Mouse (Mus musculus) layer of hippocampus, adult 8-10 months (tissue): ENCODE measurements around the gene Lrrc8a. TPM values are rescaled to one million over a fixed set of nuclear protein-coding genes. Genes with fewer than 3 reads are reported as not detected.

ENCODE experiments used
- DNase-seq, 2 experiments: peaks; one replicate each; pipeline ENCODE4 v3.0.0; 2022; ENCODE audit warnings: low spot score in 2 of 2
- total RNA-seq, 4 experiments: library from RNA; stranded (reverse); gene quantifications; 2 replicates each; pipeline ENCODE4 v1.2.4; 2022

Gene Lrrc8a
- total RNA-seq, 4 experiments from 2014 or later, result 54.5 to 70.6 (median 60.3) TPM

DNA sequence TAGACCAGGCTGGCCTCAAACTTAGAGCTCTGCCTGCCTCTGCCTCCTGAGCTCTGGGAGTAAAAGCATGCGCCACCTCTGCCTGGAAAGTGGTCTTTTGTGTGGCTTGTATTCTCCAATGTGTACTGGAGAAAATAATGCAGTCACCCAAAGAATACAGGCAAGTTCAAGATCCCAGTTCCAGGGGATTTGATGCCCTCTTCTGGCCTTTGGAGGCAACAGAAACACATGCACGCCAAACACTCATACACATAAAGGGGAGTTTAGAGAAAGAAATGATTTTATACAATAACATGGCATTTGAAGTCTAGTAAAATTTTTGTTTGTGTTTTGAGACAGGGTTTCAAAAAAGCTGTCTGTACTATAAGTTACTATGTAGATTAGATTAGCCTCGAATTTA is 62.0 kb downstream of the Lrrc8a start:
- DNase-seq, result no peak

DNA sequence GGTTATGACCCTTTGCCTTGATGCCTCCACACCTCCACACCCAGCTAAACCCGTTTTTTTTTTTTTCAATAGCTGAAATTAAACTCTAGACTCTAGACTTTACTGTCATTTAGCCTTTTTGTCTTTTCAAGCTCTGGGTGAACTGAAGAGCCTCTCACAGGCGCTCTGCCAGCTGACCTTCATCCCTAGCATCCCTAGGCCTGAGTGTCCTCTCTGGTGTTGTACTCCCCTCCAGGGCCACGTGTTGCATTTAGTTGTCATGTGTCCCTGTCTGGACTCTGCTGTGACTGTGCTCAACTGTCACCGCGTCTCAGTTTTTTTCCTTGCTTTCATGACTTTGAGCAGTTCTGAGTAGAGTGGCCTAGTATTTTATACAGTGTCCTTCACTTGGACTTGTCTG is 62.5 kb downstream of the Lrrc8a start:
- no peak for DNase-seq

DNA sequence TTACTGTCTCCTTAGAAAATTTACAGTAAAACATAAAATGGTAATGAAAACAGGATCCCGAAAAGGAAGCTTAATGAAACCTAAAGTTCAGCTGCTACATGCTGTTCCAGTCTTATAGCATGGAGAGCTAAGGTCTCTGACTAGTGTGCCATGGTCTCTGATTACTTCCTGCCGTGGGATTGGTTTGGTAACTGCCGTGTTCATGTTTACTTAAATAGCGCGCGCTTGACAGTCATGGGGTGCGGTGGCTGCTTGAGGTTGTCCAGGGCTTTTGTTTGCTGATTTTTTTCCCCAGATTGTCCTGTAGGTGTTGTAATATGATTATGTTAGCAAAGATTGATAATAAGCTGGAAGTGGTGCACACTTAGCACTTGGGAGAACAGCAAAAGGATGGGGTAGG is 68.6 kb downstream of the Lrrc8a start:
- DNase-seq, result no peak

- no peak for DNase-seq
Measured at GRCm38 (mm10) chr2:30309351-30309750, 71.8 kb downstream of the Lrrc8a start.

DNA sequence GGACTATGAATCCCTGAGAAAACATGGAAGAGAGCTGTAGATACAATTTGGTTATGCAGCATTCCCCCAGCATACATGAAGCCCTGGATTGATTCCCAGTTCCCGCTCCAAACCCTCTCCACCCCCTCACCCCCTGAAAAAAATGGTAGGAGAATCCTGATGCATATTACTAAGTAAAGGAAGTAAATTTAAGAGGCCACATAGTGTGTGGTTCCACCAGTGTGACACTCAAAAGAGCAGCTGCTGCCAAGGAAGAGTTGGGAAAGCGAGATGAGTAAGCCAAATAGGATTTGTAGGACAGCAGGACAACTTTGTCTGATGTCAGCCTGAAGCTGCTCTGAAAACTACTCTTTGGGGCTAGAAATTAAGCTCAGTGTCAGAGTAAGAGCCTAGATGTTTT is 74.0 kb downstream of the Lrrc8a start:
- no peak for DNase-seq

Other genes starting within 250 kb of the Lrrc8a start
- 10 to 100 TPM; 36.9 to 45.0 (median 39.9) TPM for gene Wdr34, start 188.8 kb upstream of the Lrrc8a start, total RNA-seq
- gene Set, start 180.3 kb upstream of the Lrrc8a start, total RNA-seq, result 100 to 1,000 TPM; 179 to 198 (median 186) TPM
- 1 to 10 TPM; 2.1 to 6.1 (median 3.5) TPM for gene Pkn3, start 160.0 kb upstream of the Lrrc8a start, total RNA-seq
- 10 to 100 TPM in 2 of 4 experiments, 1 to 10 TPM in 2; 7.3 to 14.0 (median 10.4) TPM for gene Zdhhc12, start 144.1 kb upstream of the Lrrc8a start, total RNA-seq
- 100 to 1,000 TPM; 173 to 203 (median 195) TPM for gene Zer1, start 113.1 kb upstream of the Lrrc8a start, total RNA-seq
- 10 to 100 TPM; 49.6 to 61.9 (median 58.5) TPM for gene Tbc1d13, start 104.0 kb upstream of the Lrrc8a start, total RNA-seq
- 10 to 100 TPM; 18.7 to 28.3 (median 21.4) TPM for gene Endog, start 66.2 kb upstream of the Lrrc8a start, total RNA-seq
- gene Spout1, start 59.3 kb upstream of the Lrrc8a start, total RNA-seq, result 10 to 100 TPM; 32.9 to 40.2 (median 35.2) TPM
- gene Kyat1, start 31.9 kb upstream of the Lrrc8a start, total RNA-seq, result 10 to 100 TPM; 15.6 to 19.9 (median 16.9) TPM
- 10 to 100 TPM in 2 of 4 experiments, 1 to 10 TPM in 2; 6.7 to 11.6 (median 9.9) TPM for gene Gm28035, start 2.9 kb downstream of the Lrrc8a start, total RNA-seq
- 10 to 100 TPM; 19.3 to 33.3 (median 24.4) TPM for gene Phyhd1, start 28.5 kb downstream of the Lrrc8a start, total RNA-seq
- not detected for gene Gm28038, start 43.3 kb downstream of the Lrrc8a start, total RNA-seq
- gene Dolk, start 48.6 kb downstream of the Lrrc8a start, total RNA-seq, result 10 to 100 TPM; 20.4 to 24.6 (median 23.6) TPM
- gene Nup188, start 48.7 kb downstream of the Lrrc8a start, total RNA-seq, result 10 to 100 TPM; 18.6 to 22.4 (median 20.6) TPM
- 100 to 1,000 TPM; 230 to 295 (median 278) TPM for gene Sh3glb2, start 121.6 kb downstream of the Lrrc8a start, total RNA-seq
- gene Miga2, start 126.5 kb downstream of the Lrrc8a start, total RNA-seq, result 100 to 1,000 TPM; 104 to 146 (median 121) TPM
- gene Dolpp1, start 154.5 kb downstream of the Lrrc8a start, total RNA-seq, result 10 to 100 TPM; 23.2 to 30.7 (median 25.1) TPM
- gene Crat, start 178.1 kb downstream of the Lrrc8a start, total RNA-seq, result 10 to 100 TPM; 48.9 to 59.3 (median 50.7) TPM
- 100 to 1,000 TPM; 165 to 175 (median 173) TPM for gene Ptpa, start 178.3 kb downstream of the Lrrc8a start, total RNA-seq
- 10 to 100 TPM; 11.6 to 12.5 (median 12.4) TPM for gene Ier5l, start 236.5 kb downstream of the Lrrc8a start, total RNA-seq